Mouse (Mus musculus): ENCODE measurements around the gene Golgb1.

Gene Golgb1

DNA sequence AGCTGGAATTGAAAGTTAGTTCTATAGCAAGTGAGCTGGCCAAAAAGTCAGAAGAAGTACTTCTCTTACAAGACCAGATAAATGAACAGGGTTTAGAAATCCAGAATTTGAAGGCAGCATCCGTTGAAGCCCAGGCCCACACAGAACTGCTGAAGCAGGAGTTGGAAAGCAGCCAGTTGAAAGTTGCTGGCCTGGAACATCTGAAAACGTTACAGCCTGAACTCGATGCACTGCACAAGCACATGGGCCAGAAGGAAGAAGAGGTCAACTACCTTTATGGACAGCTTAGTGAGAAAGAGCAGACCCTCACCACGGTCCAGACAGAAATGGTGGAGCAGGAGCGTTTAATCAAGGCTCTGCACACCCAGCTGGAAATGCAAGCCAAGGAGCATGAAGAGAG, 39.3 kb downstream of the Golgb1 start:
- DNase-seq (ENCODE audit: low read depth in 1 of 2, low spot score in 2 of 2) = no peak

DNA sequence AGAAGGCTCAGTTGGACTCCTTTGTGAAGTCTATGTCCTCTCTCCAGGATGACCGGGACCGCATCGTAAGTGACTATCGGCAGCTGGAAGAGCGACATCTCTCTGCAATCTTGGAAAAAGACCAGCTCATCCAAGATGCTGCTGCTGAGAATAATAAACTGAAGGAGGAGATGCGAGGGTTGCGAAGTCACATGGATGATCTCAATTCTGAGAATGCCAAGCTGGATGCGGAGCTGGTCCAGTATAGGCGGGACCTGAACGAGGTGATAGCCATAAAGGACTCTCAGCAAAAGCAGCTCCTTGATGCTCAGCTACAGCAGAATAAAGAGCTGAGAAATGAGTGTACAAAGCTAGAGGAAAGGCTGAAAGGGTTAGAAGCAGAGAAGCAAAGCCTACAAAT, 43.6 kb downstream of the Golgb1 start:
- DNase-seq (ENCODE audit: low read depth in 1 of 2, low spot score in 2 of 2) = no peak

DNA sequence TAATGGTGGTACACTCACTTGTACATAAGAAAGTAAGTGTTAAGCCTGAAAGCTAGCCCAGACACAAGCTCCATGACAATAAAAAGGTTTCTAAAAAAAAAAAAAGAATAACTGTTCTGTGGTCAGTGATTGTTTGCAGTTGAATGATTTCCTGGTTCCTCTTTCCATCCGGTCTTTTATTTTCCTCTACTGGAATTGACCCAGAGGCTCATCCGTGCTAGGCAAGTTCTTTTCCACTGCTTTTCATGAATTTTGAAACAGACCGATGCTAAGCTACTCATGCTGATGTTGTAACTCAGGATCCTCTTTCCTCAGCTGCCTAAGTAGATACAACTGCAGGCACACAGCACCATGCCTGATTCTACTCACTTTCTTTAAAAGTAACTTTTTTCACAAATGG, 45.5 kb downstream of the Golgb1 start:
- no peak for DNase-seq (ENCODE audit: low read depth in 1 of 2, low spot score in 2 of 2)

DNA sequence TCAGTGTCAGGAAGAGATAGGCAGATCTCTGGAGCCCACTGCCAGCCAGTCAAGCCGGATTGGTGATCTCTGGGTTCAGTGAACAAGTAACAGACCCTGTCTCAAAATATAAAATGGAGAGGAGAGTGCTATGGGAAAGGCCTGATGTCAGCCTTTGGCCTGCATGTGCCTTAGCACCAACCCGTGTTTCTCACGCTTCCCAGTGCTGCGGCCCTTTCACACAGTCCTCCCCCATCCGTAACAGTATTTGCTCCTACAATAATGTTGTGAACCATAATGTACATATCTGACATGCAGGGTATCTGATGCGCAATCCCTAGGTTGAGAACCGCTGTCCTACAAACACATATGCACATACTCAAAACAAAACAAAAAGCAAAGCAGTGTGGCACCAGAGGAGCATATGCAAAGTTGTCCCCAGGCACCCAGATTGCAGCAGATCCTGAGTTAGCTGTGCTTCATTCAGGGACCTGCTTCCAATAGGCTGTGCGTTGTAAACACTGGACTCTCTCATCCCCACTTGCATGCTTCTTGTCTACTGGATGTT, 46.2 kb downstream of the Golgb1 start:
- DNase-seq (ENCODE audit: low read depth in 1 of 2, low spot score in 2 of 2) = no peak

DNA sequence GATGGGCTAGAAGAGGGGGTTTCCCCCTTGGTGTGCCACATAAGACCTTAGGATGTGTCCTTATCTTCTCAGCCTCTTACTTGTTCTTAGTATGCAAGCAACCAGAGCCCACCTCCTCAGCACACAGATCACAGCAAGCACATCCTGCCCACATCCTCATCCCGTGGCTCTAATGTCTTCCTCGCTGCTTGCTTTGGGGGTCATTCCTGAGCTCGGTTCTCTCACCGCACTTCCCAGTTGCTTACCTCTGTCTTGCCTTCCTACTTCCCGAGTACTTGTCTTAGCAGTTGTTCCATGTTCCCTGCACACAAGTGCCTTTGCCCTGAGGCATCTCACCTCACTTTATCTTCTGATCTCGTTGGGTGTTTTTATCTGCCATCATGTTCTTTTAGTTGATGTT, 47.0 kb downstream of the Golgb1 start:
- no peak for DNase-seq (ENCODE audit: low read depth in 1 of 2, low spot score in 2 of 2)

DNA sequence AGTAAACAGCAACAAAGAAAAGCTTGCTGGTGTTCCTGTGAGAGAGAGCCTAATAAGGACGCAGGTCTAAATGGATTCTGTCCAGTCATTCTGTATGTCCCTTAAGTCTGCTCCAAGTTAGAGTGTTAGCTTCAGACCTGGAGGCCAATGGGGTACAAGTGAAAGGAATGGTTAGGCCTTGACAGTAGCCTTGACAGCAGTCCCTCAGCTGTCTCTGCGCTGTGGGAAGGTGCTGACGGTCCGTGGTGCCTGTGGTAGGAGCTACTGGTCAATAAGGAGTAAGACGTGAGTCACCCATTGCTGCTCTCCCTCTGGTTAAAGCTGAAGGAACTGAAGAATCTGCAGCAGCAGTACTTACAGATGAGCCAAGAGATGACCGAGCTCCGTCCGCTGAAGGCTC, 49.4 kb downstream of the Golgb1 start:
- no peak for DNase-seq (ENCODE audit: low read depth in 1 of 2, low spot score in 2 of 2)

DNA sequence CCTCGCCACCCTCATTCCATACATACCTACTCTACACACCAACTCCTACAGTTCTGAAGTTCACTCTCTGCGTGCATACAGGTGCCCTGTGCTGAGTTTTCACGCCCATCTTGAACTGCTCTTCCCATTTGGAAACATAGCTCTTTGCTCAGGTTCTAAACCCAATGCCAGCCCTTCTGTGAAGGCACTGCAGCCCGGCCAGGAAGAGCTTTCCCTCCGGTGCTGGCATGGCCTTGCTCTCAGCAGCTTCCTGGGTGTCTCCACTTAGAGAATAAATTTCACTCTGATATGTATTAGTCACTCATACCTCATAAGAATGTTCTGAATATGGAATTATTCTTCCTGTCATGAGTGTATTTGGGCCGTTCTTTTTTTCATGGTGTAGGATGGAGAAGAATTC, 50.4 kb downstream of the Golgb1 start:
- DNase-seq (ENCODE audit: low read depth in 1 of 2, low spot score in 2 of 2) = no peak

DNA sequence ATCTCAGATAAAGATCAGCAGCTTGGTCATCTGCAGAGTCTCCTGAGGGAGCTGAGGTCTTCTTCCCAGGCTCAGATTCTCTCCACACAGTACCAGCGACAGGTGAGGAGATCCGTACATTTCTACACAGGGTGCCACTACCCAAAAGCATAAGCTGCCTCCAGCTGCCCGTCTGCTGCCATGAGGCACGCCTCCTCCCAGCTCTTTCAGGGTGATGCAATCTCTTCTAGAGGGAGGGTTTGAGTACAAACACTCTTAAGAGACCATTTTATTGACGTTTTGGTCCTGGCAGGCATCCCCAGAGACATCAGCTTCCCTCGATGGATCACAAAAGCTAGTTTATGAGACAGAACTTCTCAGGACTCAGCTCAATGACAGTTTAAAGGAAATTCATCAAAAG, 50.9 kb downstream of the Golgb1 start:
- no peak for DNase-seq (ENCODE audit: low read depth in 1 of 2, low spot score in 2 of 2)

DNA sequence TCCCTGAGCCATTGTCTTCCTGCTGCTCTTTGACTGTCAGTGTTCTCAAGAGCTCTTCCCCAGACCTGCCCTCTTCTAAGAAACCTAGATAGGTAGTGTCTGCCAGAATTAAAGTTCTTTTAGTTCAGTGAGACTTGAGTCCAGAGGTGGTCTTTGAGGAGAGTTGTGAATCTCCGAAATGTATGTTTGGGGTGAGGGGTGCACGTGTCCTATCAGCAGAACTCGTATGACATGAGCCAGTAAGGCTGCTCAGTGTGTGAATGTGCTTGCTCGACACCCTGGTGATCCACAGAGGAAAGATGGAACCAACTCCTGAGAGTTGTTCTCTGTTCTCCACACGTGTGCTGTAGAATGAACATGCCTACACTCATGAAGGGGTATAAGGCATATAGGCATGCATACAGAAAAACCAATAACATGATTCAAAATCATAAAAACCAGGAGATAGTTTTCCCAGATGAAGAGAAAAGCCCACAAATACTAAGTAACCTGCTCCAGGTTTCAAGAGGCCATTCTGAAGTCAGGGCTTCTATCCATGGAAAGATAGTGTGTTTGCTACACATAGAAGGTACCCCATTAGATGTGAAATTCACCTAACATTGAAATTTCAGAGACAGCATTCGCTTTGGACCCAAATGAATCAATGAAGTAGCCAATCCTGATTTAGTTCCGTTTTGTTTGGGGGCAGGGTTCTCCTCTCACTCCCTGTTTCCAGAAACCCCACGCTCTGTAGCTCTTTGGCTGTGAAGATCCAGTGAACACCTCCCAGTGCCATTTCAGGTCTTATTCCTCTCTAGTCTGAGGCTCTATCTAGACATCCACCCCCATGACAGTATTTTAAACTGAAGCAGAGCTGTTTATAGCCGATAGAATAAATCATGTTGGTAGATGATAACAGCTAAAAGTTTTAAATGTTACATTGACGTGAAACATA, 51.8 kb downstream of the Golgb1 start:
- no peak for DNase-seq (ENCODE audit: low read depth in 1 of 2, low spot score in 2 of 2)

DNA sequence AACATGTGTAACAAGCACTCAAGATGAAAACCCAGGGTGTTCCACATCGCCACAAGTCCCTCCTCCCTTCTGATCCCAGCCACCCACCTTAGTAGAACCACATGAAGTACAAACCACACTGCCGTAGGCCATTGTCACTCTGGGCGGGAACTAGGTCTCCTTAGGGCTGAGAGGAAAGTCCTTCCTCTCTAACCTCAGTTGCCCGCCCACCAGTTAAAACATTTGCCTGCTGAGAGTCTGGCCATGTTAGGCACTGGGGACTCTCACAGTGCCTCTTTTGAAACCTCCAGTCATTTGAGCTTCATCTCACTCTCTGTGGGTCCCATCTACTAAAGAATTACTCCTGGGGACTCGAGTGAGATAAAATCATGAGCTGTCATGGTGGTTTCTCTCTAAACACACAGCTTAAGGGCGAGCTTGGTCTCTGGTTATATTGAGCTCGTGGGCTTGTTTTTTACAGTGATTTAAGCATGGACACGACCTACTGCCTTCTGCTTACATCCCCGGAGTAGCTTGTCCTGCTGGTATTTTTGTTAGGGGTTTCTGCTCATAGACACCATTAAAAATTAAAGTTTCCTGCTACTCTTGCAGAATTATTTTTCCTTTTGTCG, 52.7 kb downstream of the Golgb1 start:
- DNase-seq (ENCODE audit: low read depth in 1 of 2, low spot score in 2 of 2) = no peak

DNA sequence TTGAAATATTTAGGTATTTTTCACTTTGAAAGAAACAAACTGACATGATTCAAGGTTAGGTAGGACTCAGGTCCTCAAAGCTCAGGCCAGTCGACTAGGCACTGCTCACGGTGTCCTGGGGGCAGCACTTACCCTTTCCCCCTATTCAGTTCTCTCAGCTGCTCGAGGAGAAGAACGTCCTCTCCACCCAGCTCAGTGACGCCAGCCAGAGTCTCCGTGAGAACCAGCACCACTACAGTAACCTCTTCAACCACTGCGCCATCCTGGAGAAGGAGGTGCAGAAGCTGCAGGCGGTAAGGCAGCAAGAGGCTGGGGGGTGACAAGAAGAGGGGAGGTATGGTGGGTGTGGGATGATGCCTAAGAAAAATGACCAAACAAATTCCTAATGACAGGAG, 53.2 kb downstream of the Golgb1 start:
- DNase-seq (ENCODE audit: low read depth in 1 of 2, low spot score in 2 of 2) = no peak

DNA sequence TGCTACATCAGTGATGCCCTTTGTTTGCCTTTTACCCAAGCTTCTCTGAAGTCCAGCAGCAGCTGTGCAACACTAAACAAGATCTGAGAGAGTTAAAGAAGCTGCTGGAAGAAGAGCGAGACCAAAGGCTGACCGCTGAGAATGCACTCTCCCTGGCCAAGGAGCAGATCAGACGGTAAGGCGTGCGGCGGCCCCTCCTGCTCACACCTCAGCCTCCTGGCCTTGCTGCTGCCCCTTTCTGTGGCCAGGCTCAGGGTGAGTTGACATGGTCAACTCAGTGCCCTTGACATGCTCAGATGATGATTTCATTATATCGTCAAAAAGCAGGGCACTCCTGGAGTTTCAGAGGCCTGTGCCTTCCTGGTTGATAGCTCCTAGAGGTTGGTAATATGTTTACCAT, 54.3 kb downstream of the Golgb1 start:
- DNase-seq (ENCODE audit: low read depth in 1 of 2, low spot score in 2 of 2) = no peak

DNA sequence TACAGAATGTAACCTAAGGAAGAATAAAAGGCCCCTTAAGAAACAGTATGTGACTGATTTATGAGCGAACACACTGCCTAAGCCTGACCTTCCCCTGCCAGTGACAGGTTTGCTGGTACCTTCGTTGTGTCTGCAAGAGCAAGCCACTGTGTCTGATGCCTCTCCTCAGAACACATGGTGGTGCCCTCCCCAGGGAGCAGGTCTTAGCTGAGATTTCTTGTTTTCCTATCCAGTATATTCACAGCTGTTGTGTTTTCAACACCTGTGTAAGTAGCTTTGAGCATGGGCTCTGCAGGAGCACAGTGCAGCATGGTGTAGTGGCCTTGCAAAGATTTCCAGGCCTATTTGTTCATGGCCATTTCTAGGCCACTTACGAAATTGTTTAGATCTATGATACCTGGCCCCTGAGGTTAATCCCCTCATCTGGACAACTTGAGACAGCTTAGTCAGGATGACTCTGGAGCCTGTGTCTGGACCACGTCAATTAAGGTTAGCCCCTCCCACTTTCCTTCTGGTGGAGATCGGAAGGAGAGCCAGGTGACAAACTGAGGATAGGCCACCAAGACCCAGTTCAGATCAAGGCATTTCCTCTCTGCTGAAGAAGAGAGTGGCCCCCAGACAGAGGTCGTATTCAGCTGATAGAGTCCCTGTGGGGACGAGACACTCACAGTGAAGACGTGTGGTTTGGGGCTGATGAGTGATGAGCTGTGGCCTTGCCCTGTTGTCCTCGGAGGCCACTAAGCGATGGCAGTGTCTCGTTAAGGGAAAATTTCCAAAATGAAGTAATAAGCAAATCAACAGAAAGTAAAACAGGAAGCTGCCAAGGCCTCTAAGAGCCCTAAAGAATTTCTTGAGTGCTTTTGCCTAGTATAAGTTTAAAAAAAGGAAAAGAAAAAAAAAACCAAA, 55.5 kb downstream of the Golgb1 start:
- DNase-seq (ENCODE audit: low read depth in 1 of 2, low spot score in 2 of 2) = peak in 1 of 2 experiments; percentile 51

DNA sequence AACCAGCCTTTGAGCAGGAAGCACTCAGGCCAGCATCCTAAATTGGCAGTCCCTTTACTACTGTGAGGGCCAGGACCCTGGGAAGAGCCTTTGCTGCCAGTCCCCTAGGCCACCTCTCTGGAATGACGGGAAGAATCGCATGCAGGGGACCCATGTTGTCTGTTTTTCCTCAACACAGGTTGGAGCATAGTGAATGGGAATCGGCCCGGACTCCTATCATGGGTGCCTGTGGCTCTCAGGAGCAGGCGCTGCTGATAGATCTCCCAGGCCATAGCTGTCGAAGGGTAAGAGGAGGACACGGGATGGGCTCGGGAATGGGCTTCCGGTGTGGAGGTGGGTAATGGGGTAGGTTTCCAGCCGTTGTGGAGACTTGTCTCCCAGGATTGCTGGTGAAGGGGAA, 56.4 kb downstream of the Golgb1 start:
- DNase-seq (ENCODE audit: low read depth in 1 of 2, low spot score in 2 of 2) = no peak

DNA sequence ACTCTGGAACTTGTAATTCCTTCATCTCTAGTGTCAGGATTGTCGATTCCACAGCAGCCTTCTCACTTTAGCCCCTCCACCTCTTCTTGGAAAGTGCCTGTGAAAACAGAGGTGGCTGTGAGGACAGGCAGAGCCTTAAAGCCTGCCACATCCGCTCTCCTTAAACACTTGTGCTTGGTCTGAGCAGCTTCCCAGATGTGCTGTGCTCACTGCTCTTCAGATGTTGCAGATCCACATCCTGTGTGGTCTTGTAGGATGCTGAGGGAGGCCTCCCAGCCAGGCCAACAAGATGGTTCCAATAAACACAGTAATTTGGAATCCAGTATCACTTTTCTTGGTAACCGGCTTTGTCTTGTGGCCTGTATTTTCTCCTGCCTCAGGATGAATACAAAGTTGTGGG, 57.0 kb downstream of the Golgb1 start:
- no peak for DNase-seq (ENCODE audit: low read depth in 1 of 2, low spot score in 2 of 2)

DNA sequence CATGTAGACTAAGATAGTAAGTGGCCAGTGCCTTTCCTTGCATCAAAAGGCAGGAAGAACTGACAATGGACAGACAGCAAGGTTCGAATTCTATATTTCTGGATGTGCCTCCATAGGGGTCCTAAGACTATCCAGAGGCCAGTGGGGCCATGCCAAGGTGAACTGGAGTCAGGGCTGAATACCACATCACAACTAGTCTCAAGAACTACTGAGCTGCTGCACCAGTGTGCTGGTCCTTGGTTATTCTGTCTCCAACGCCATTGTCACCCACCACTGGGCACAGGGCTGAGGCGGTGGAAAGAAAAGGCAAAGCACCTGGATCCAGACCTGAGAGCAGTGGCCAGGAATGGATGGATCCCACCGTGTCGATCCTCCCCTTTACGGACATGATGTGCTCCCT, 57.6 kb downstream of the Golgb1 start:
- DNase-seq (ENCODE audit: low read depth in 1 of 2, low spot score in 2 of 2) = no peak

DNA sequence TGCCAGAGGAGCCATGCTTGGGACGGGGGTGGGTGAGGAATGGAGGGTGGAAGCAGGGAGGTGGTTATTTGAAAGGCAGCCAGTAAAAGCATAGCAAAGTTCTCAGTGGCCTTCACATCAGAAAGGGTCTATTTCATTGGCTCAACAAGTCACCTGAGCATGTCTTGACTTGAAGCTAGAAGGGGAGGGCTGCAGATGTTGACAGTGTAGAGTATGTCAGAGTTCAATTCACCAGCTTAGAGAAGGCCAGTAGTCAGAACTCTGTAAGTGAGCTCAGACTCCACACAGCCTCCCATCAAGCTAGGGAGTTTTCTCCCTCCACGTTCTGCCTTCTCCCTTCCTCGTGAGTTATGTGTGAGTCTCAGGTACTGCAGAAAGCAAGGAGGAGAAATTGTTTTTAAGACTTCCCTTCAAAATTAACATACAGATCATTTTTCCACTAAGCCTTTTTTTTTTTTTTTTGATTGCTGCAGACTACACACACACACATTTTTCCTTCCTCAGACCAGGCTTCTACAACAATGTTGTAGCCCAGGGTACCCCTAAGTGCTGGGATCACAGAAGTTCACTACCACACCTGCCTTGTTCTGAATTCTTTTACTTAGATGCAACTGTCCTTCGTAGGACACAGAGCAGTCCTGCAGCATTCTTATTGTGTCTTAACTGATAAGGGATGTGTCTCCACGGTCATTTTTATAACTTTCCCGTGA, 59.3 kb downstream of the Golgb1 start:
- no peak for DNase-seq (ENCODE audit: low read depth in 1 of 2, low spot score in 2 of 2)

DNA sequence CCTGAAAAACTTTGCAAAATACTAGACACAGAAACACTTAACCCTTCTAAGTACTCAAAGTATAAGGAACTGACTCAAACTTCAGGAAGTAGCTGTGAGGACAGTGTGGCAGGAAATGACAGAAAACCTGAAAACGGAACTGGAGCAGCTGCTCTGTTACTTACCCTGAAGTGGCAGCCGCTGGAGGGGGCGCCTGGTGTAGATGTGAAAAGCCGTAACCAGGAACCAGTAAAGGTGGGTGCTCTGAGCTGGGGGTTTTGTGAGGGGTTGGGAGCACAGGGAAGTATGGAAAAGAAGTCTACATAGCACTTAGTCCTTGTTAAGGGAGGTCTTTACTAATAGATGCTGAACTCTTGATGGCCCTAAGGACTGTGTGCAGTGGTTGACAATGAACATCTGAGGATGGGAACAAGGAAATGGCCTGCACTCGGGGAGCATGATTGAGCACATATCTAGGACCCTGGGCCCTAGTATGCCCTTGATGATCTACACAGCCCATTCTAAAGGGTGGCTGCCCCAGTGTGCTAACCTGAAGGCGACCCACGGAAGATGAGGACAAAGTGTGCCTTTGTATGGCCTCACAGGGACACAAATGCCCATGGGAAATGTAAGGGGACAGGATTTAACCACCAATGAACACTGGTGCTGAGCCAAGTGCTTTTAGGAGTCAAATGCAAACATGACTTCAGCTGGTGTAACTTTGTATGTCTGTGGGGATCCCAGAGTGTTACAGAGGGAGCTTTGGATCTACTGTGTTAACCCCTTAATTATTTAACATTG, 60.1 kb downstream of the Golgb1 start, which contains the start of gene Hcls1:
TSS of gene Hcls1 (plus strand) at position 143 of the 780 bp plus-strand sequence.
- peak; percentile 56 to 68 for DNase-seq (ENCODE audit: low read depth in 1 of 2, low spot score in 2 of 2)

DNA sequence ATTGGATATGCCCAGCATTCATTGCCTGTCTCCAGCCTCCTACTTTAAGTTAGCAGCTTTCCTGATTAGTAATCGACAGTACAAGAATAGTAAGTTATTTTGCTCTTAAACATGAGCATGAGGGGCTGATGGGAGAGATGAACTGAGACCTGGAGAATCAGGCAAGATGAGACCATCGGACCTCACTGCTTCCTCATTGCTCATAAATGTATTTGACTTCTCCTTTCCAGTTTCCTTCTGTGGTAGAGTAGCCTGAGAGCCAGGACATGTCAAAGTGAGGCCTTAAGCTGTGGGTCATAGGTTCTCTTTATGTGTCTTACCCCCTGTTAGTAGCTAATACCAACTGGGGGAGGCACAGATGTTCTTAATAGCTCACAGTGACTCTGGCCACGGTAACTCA, 60.9 kb downstream of the Golgb1 start:
- DNase-seq (ENCODE audit: low read depth in 1 of 2, low spot score in 2 of 2) = peak in 1 of 2 experiments; percentile 34
